Mouse (Mus musculus) lung, embryonic 14.5 days (tissue): Measurements from ENCODE around the gene Gm28230. TPM values are rescaled to one million over a fixed set of nuclear protein-coding genes. Genes with fewer than 3 reads are reported as not detected.
A peak's percentile ranks its signal among the peaks of the same experiment; 100 is the strongest.

Experiments
- ATAC-seq: fragments of 200-750 bp; cut with Nextera tagmentation; 2 replicates; pipeline ENCODE4 v1.8.0; 2017; ENCODE audit warnings: mild to moderate bottlenecking, moderate TSS enrichment, moderate library complexity; ENCODE audit not compliant: insufficient read depth
- DNase-seq: peaks from one replicate; pipeline ENCODE4 v3.0.0-alpha.2; 2015
- H3K27ac ChIP-seq: fragments of 300-500 bp; sonication (generic); 2 replicates; pipeline ENCODE4 v1.5.1; 2014; ENCODE audit warnings: low read depth, mild to moderate bottlenecking, moderate library complexity
- H3K27me3 ChIP-seq: fragments of 300-500 bp; sonication (generic); 2 replicates; pipeline ENCODE4 v1.6.1; 2014; ENCODE audit warnings: low read length, control low read depth; ENCODE audit not compliant: insufficient read depth
- H3K36me3 ChIP-seq: fragments of 300-500 bp; sonication (generic); 2 replicates; pipeline ENCODE4 v1.6.1; 2014; ENCODE audit warnings: control low read depth; ENCODE audit not compliant: insufficient read depth
- H3K4me1 ChIP-seq: fragments of 300-500 bp; sonication (generic); 2 replicates; pipeline ENCODE4 v1.6.1; 2014; ENCODE audit warnings: antibody characterized with exemption, control low read depth; ENCODE audit not compliant: insufficient read depth
- H3K4me2 ChIP-seq: fragments of 300-500 bp; sonication (generic); 2 replicates; pipeline ENCODE4 v1.6.1; 2014; ENCODE audit warnings: mild to moderate bottlenecking
- H3K4me3 ChIP-seq: fragments of 300-500 bp; sonication (generic); 2 replicates; pipeline ENCODE4 v1.5.1; 2014; ENCODE audit warnings: low read depth, low read length
- H3K9ac ChIP-seq: fragments of 300-500 bp; sonication (generic); 2 replicates; pipeline ENCODE4 v1.6.1; 2014
- H3K9me3 ChIP-seq: fragments of 300-500 bp; sonication (generic); 2 replicates; pipeline ENCODE4 v1.6.1; 2016; ENCODE audit warnings: low read depth, low read length, control low read depth
- CTCF ChIP-seq: IDR thresholded peaks from 2 replicates; pipeline ENCODE4 v1.5.1; 2016; ENCODE audit warnings: antibody characterized with exemption, low read depth
- WGBS: fragments of 180-500 bp; shearing (Covaris S2); extraction: QIAGEN DNeasy Blood & Tissue Kit; methylation state at CpG from one replicate; pipeline ENCODE4 v1.1.7; 2014; 5-methylcytosine and 5-hydroxymethylcytosine counted together
- polyA plus RNA-seq: library from polyadenylated mRNA; unstranded; fragments of >200 nt; fragmentation: Nextera tagmentation; extraction: Ambion mirVana; gene quantifications from 2 replicates; pipeline ENCODE4 v1.2.1, GENCODE M21; 2014

Gm28230 gene
- polyA plus RNA-seq, 1 experiment from 2014 or later = not detected

- Histone ChIP-seq H3K27ac (no peak overlapping the region), H3K4me2 (no peak overlapping the region), H3K36me3 (no peaks in the 10 kb centered on the region), H3K9me3 (no peaks in the 10 kb centered on the region), H3K27me3 (peaks cover 99% of the 10 kb centered on the region), H3K9ac (no peak overlapping the region), H3K4me1 (no peaks in the 10 kb centered on the region), H3K4me3 (no peak overlapping the region)
- 13% methylated on average over 13 of the region's 13 CpGs for WGBS
- DNase-seq = no peak
- no peak for TF ChIP-seq CTCF
- ATAC-seq = no peak
These were observed 1.8 kb downstream of the Gm28230 start for GRCm38 (mm10) chr2:74728303-74728680.

- Histone ChIP-seq H3K27me3 (peaks cover 99% of the 10 kb centered on the region), H3K4me2 (no peak overlapping the region), H3K9ac (no peak overlapping the region), H3K4me1 (no peaks in the 10 kb centered on the region), H3K27ac (no peak overlapping the region), H3K4me3 (no peak overlapping the region), H3K9me3 (no peaks in the 10 kb centered on the region), H3K36me3 (no peaks in the 10 kb centered on the region)
- WGBS = 12% methylated on average over 8 of the region's 8 CpGs
- TF ChIP-seq CTCF = no peak
- no peak for ATAC-seq
- DNase-seq = no peak
These were observed 3.8 kb downstream of the Gm28230 start for GRCm38 (mm10) chr2:74730331-74730730.

- Histone ChIP-seq H3K4me1 (no peaks in the 10 kb centered on the region), H3K27ac (no peak overlapping the region), H3K27me3 (peaks cover 99% of the 10 kb centered on the region), H3K4me3 (no peak overlapping the region), H3K4me2 (no peak overlapping the region), H3K9me3 (no peaks in the 10 kb centered on the region), H3K36me3 (no peaks in the 10 kb centered on the region), H3K9ac (no peak overlapping the region)
- ATAC-seq (no peak), DNase-seq (no peak)
- no peak for TF ChIP-seq CTCF
These were observed 4.5 kb downstream of the Gm28230 start for GRCm38 (mm10) chr2:74731055-74731454.

- DNase-seq = no peak
- Histone ChIP-seq H3K4me1 (no peaks in the 10 kb centered on the region), H3K36me3 (no peaks in the 10 kb centered on the region), H3K9ac (no peak overlapping the region), H3K27ac (no peak overlapping the region), H3K4me2 (no peak overlapping the region), H3K27me3 (peaks cover 99% of the 10 kb centered on the region), H3K4me3 (no peak overlapping the region), H3K9me3 (no peaks in the 10 kb centered on the region)
- 8% methylated on average over 9 of the region's 9 CpGs for WGBS
- ATAC-seq = no peak
- no peak for TF ChIP-seq CTCF
These were observed 5.4 kb downstream of the Gm28230 start for GRCm38 (mm10) chr2:74731799-74732512.

GRCm38 (mm10) chr2:74732513-74733316 is 6.2 kb downstream of the Gm28230 start:
- H3K27me3 ChIP-seq = peaks cover 99% of the 10 kb centered on the region
- no peak for ATAC-seq
- no peak overlapping the region for H3K27ac ChIP-seq

GRCm38 (mm10) chr2:74733317-74733661 is 6.8 kb downstream of the Gm28230 start:
- Histone ChIP-seq H3K27me3 (peaks cover 99% of the 10 kb centered on the region), H3K9ac (no peak overlapping the region; the same call in 1 of the 2 replicates), H3K9me3 (no peaks in the 10 kb centered on the region), H3K27ac (no peak overlapping the region), H3K36me3 (no peaks in the 10 kb centered on the region), H3K4me1 (no peaks in the 10 kb centered on the region), H3K4me3 (no peak overlapping the region), H3K4me2 (no peak overlapping the region)
- no peak for DNase-seq
- 2% methylated on average over 16 of the region's 16 CpGs for WGBS
- TF ChIP-seq CTCF = no peak
- no peak for ATAC-seq

More at GRCm38 (mm10) chr2:74732513-74733316, 6.2 kb downstream of the Gm28230 start:
- 1% methylated on average over 52 of the region's 52 CpGs for WGBS
- no peaks in the 10 kb centered on the region for H3K4me1 ChIP-seq
- no peaks in the 10 kb centered on the region for H3K9me3 ChIP-seq
- no peak overlapping the region for H3K9ac ChIP-seq
- H3K4me2 ChIP-seq = peak overlapping the region; percentile 20; the same call in 1 of the 2 replicates
- TF ChIP-seq CTCF = no peak
- DNase-seq = no peak
- H3K4me3 ChIP-seq = no peak overlapping the region
- H3K36me3 ChIP-seq = no peaks in the 10 kb centered on the region

GRCm38 (mm10) chr2:74733765-74734164 is 7.2 kb downstream of the Gm28230 start:
- H3K9ac ChIP-seq = no peak overlapping the region; the same call in 1 of the 2 replicates
- no peaks in the 10 kb centered on the region for H3K36me3 ChIP-seq
- DNase-seq = no peak
- 1% methylated on average over 6 of the region's 6 CpGs for WGBS
- H3K4me2 ChIP-seq = no peak overlapping the region
- TF ChIP-seq CTCF = no peak
- H3K9me3 ChIP-seq = no peaks in the 10 kb centered on the region
- no peak for ATAC-seq
- no peaks in the 10 kb centered on the region for H3K4me1 ChIP-seq
- H3K4me3 ChIP-seq = no peak overlapping the region
- H3K27me3 ChIP-seq = peaks cover 99% of the 10 kb centered on the region
- no peak overlapping the region for H3K27ac ChIP-seq
